Mouse (Mus musculus): Measurements from ENCODE around the gene Hbp1.

The Hbp1 gene

GRCm38 (mm10) chr12:31912966-31913551 lies 37.3 kb downstream of the Hbp1 start:
- DNase-seq (ENCODE audit: low read depth, low spot score): no peak

GRCm38 (mm10) chr12:31907436-31907835 lies 42.9 kb downstream of the Hbp1 start:
- no peak for DNase-seq (ENCODE audit: low read depth, low spot score)

- no peak for DNase-seq (ENCODE audit: low read depth, low spot score)
Observed at GRCm38 (mm10) chr12:31905696-31906551, 44.4 kb downstream of the Hbp1 start.

GRCm38 (mm10) chr12:31900391-31900914 lies 49.9 kb downstream of the Hbp1 start:
- DNase-seq (ENCODE audit: low read depth, low spot score): no peak

- DNase-seq (ENCODE audit: low read depth, low spot score): no peak
Observed at GRCm38 (mm10) chr12:31897456-31897855, 52.9 kb downstream of the Hbp1 start.

- no peak for DNase-seq (ENCODE audit: low read depth, low spot score)
Observed at GRCm38 (mm10) chr12:31896986-31897385, 53.3 kb downstream of the Hbp1 start.

- DNase-seq (ENCODE audit: low read depth, low spot score): no peak
Observed at GRCm38 (mm10) chr12:31896295-31896694, 54.0 kb downstream of the Hbp1 start.

- DNase-seq (ENCODE audit: low read depth, low spot score): no peak
Observed at GRCm38 (mm10) chr12:31895888-31896287, 54.4 kb downstream of the Hbp1 start.

GRCm38 (mm10) chr12:31895095-31895734 lies 55.1 kb downstream of the Hbp1 start:
- no peak for DNase-seq (ENCODE audit: low read depth, low spot score)

GRCm38 (mm10) chr12:31892771-31893170 lies 57.6 kb downstream of the Hbp1 start:
- DNase-seq (ENCODE audit: low read depth, low spot score): no peak

- DNase-seq (ENCODE audit: low read depth, low spot score): no peak
Observed at GRCm38 (mm10) chr12:31892079-31892478, 58.3 kb downstream of the Hbp1 start.

GRCm38 (mm10) chr12:31890685-31891084 lies 59.6 kb downstream of the Hbp1 start:
- no peak for DNase-seq (ENCODE audit: low read depth, low spot score)

GRCm38 (mm10) chr12:31885844-31886606 lies 64.3 kb downstream of the Hbp1 start:
- no peak for DNase-seq (ENCODE audit: low read depth, low spot score)

GRCm38 (mm10) chr12:31885084-31885483 lies 65.3 kb downstream of the Hbp1 start:
- DNase-seq (ENCODE audit: low read depth, low spot score): no peak

- DNase-seq (ENCODE audit: low read depth, low spot score): no peak
Observed at GRCm38 (mm10) chr12:31884365-31884764, 66.0 kb downstream of the Hbp1 start.

GRCm38 (mm10) chr12:31882736-31883135 lies 67.6 kb downstream of the Hbp1 start:
- DNase-seq (ENCODE audit: low read depth, low spot score): no peak

- no peak for DNase-seq (ENCODE audit: low read depth, low spot score)
Observed at GRCm38 (mm10) chr12:31876775-31877174, 73.6 kb downstream of the Hbp1 start.
